Mouse (Mus musculus): ENCODE data around the gene Gpank1. TPM values are rescaled to one million over a fixed set of nuclear protein-coding genes. Genes with fewer than 3 reads are reported as not detected.

Gpank1 gene
- 16.8 and 17.4 TPM in 2 replicates for polyA plus RNA-seq (2015; fragmentation: Nextera tagmentation; extraction: Ambion mirVana)

GRCm38 (mm10) chr17:35121143-35121799, at the start of gene Gpank1:
Gpank1 (plus strand) TSS chr17:35121455.
- Histone ChIP-seq H3K4me1 (peaks cover 30% of the 10 kb centered on the region), H3K4me3 (peak within 1 kb of the TSS; percentile 87), H3K4me2 (peak within 1 kb of the TSS; percentile 90), H3K9me3 (no peaks in the 10 kb centered on the region), H3K9ac (peak within 1 kb of the TSS; percentile 94), H3K36me3 (peaks cover 44% of the 10 kb centered on the region), H3K27ac (peak within 1 kb of the TSS; percentile 93), H3K27me3 (no peaks in the 10 kb centered on the region)
- under 1% methylated on average over 50 of the region's 50 CpGs for WGBS
- ATAC-seq (ENCODE audit: insufficient number of reproducible peaks, low FRiP score, low TSS enrichment, low read depth): peak; percentile 96

- no peak for ATAC-seq (ENCODE audit: insufficient number of reproducible peaks, low FRiP score, low TSS enrichment, low read depth)
- peaks cover 9% of the 10 kb centered on the region; the same call in 1 of the 2 replicates for H3K27me3 ChIP-seq
- WGBS: 27% methylated on average over 17 of the region's 17 CpGs
- H3K4me2 ChIP-seq: no peak overlapping the region
- peaks cover 23% of the 10 kb centered on the region for H3K4me1 ChIP-seq
- no peaks in the 10 kb centered on the region for H3K9me3 ChIP-seq
- H3K4me3 ChIP-seq: no peak overlapping the region
- H3K27ac ChIP-seq: no peak overlapping the region
- H3K9ac ChIP-seq: no peak overlapping the region
- H3K36me3 ChIP-seq: no peaks in the 10 kb centered on the region
These were observed 47.2 kb upstream of the Gpank1 start for GRCm38 (mm10) chr17:35074097-35074496.

GRCm38 (mm10) chr17:35076507-35077176, 44.6 kb upstream of the Gpank1 start, which contains the start of gene Ly6g6e:
Ly6g6e (plus strand) TSS chr17:35076902.
- H3K4me3 ChIP-seq: peak within 1 kb of the TSS; percentile 15
- H3K27ac ChIP-seq: peak within 1 kb of the TSS; percentile 27; the same call in 1 of the 2 replicates
- H3K9me3 ChIP-seq: no peaks in the 10 kb centered on the region
- peaks cover 23% of the 10 kb centered on the region for H3K4me1 ChIP-seq
- no peak within 1 kb of the TSS for H3K9ac ChIP-seq
- H3K36me3 ChIP-seq: no peaks in the 10 kb centered on the region
- WGBS: 16% methylated on average over 10 of the region's 10 CpGs
- 0 out of 2 replicates have a peak, but pooled peaks cover 5% of the 10 kb centered on the region for H3K27me3 ChIP-seq
- no peak for ATAC-seq (ENCODE audit: insufficient number of reproducible peaks, low FRiP score, low TSS enrichment, low read depth)
- peak within 1 kb of the TSS; percentile 30 for H3K4me2 ChIP-seq

- Histone ChIP-seq H3K36me3 (no peaks in the 10 kb centered on the region), H3K9ac (no peak overlapping the region), H3K9me3 (no peaks in the 10 kb centered on the region), H3K4me3 (peak overlapping the region; percentile 15), H3K27me3 (0 out of 2 replicates have a peak, but pooled peaks cover 5% of the 10 kb centered on the region), H3K4me1 (peaks cover 23% of the 10 kb centered on the region), H3K27ac (peak overlapping the region; percentile 27; the same call in 1 of the 2 replicates), H3K4me2 (peak overlapping the region; percentile 30)
- WGBS: 20% methylated on average over 2 of the region's 2 CpGs
- no peak for ATAC-seq (ENCODE audit: insufficient number of reproducible peaks, low FRiP score, low TSS enrichment, low read depth)
These were observed 44.0 kb upstream of the Gpank1 start for GRCm38 (mm10) chr17:35077285-35077684.

GRCm38 (mm10) chr17:35077786-35078233, 43.4 kb upstream of the Gpank1 start, which contains the start of gene Ly6g6d:
Ly6g6d (minus strand) TSS chr17:35078065.
- Histone ChIP-seq H3K27me3 (0 out of 2 replicates have a peak, but pooled peaks cover 5% of the 10 kb centered on the region), H3K4me3 (peak within 1 kb of the TSS; percentile 15), H3K9me3 (no peaks in the 10 kb centered on the region), H3K36me3 (no peaks in the 10 kb centered on the region), H3K27ac (peak within 1 kb of the TSS; percentile 27; the same call in 1 of the 2 replicates), H3K4me2 (peak within 1 kb of the TSS; percentile 30), H3K9ac (no peak within 1 kb of the TSS), H3K4me1 (peaks cover 23% of the 10 kb centered on the region)
- ATAC-seq (ENCODE audit: insufficient number of reproducible peaks, low FRiP score, low TSS enrichment, low read depth): no peak
- WGBS: 8% methylated on average over 14 of the region's 14 CpGs

GRCm38 (mm10) chr17:35079778-35080177, 41.5 kb upstream of the Gpank1 start:
- Histone ChIP-seq H3K4me2 (no peak overlapping the region), H3K27me3 (0 out of 2 replicates have a peak, but pooled peaks cover 5% of the 10 kb centered on the region), H3K9ac (no peak overlapping the region), H3K27ac (no peak overlapping the region), H3K36me3 (no peaks in the 10 kb centered on the region), H3K9me3 (no peaks in the 10 kb centered on the region), H3K4me1 (peaks cover 15% of the 10 kb centered on the region; the same call in 1 of the 2 replicates), H3K4me3 (no peak overlapping the region)
- WGBS: 66% methylated on average over 9 of the region's 9 CpGs
- ATAC-seq (ENCODE audit: insufficient number of reproducible peaks, low FRiP score, low TSS enrichment, low read depth): no peak

GRCm38 (mm10) chr17:35080248-35080647, 41.0 kb upstream of the Gpank1 start:
- Histone ChIP-seq H3K4me3 (no peak overlapping the region), H3K27ac (no peak overlapping the region), H3K27me3 (peaks cover 5% of the 10 kb centered on the region; the same call in 1 of the 2 replicates), H3K9me3 (no peaks in the 10 kb centered on the region), H3K9ac (no peak overlapping the region), H3K36me3 (no peaks in the 10 kb centered on the region), H3K4me2 (no peak overlapping the region), H3K4me1 (peaks cover 15% of the 10 kb centered on the region; the same call in 1 of the 2 replicates)
- 30% methylated on average over 6 of the region's 6 CpGs for WGBS
- no peak for ATAC-seq (ENCODE audit: insufficient number of reproducible peaks, low FRiP score, low TSS enrichment, low read depth)

- Histone ChIP-seq H3K36me3 (no peaks in the 10 kb centered on the region), H3K4me3 (no peak overlapping the region), H3K4me1 (peaks cover 15% of the 10 kb centered on the region; the same call in 1 of the 2 replicates), H3K27me3 (peaks cover 5% of the 10 kb centered on the region; the same call in 1 of the 2 replicates), H3K9me3 (no peaks in the 10 kb centered on the region), H3K4me2 (no peak overlapping the region), H3K9ac (no peak overlapping the region), H3K27ac (no peak overlapping the region)
- ATAC-seq (ENCODE audit: insufficient number of reproducible peaks, low FRiP score, low TSS enrichment, low read depth): no peak
- WGBS: 80% methylated on average over 4 of the region's 4 CpGs
These were observed 40.5 kb upstream of the Gpank1 start for GRCm38 (mm10) chr17:35080710-35081109.

- 83% methylated on average over 16 of the region's 16 CpGs for WGBS
- no peak overlapping the region for H3K9ac ChIP-seq
- H3K4me3 ChIP-seq: no peak overlapping the region
- ATAC-seq (ENCODE audit: insufficient number of reproducible peaks, low FRiP score, low TSS enrichment, low read depth): no peak
- no peak overlapping the region for H3K4me2 ChIP-seq
- peaks cover 4% of the 10 kb centered on the region; the same call in 1 of the 2 replicates for H3K27me3 ChIP-seq
- 0 out of 2 replicates have a peak, but pooled peaks cover 2% of the 10 kb centered on the region for H3K4me1 ChIP-seq
- H3K36me3 ChIP-seq: no peaks in the 10 kb centered on the region
- H3K9me3 ChIP-seq: no peaks in the 10 kb centered on the region
- no peak overlapping the region for H3K27ac ChIP-seq
These were observed 38.2 kb upstream of the Gpank1 start for GRCm38 (mm10) chr17:35082841-35083576.

GRCm38 (mm10) chr17:35083929-35084497, 37.2 kb upstream of the Gpank1 start:
- Histone ChIP-seq H3K9me3 (no peaks in the 10 kb centered on the region), H3K4me1 (no peaks in the 10 kb centered on the region), H3K4me2 (no peak overlapping the region), H3K4me3 (no peak overlapping the region), H3K27ac (no peak overlapping the region), H3K9ac (no peak overlapping the region), H3K36me3 (no peaks in the 10 kb centered on the region), H3K27me3 (no peaks in the 10 kb centered on the region; the same call in 1 of the 2 replicates)
- ATAC-seq (ENCODE audit: insufficient number of reproducible peaks, low FRiP score, low TSS enrichment, low read depth): no peak
- 63% methylated on average over 3 of the region's 3 CpGs for WGBS

GRCm38 (mm10) chr17:35085208-35085865, 35.9 kb upstream of the Gpank1 start, which contains the start of gene Ly6g6f:
Ly6g6f (minus strand) TSS chr17:35085610.
- Histone ChIP-seq H3K4me2 (no peak within 1 kb of the TSS), H3K27ac (no peak within 1 kb of the TSS), H3K27me3 (no peaks in the 10 kb centered on the region; the same call in 1 of the 2 replicates), H3K4me3 (no peak within 1 kb of the TSS), H3K36me3 (no peaks in the 10 kb centered on the region), H3K9ac (no peak within 1 kb of the TSS), H3K9me3 (no peaks in the 10 kb centered on the region), H3K4me1 (peaks cover 6% of the 10 kb centered on the region)
- 77% methylated on average over 7 of the region's 7 CpGs for WGBS
- ATAC-seq (ENCODE audit: insufficient number of reproducible peaks, low FRiP score, low TSS enrichment, low read depth): no peak
